In genomic region chr6:117686212-117686611, GRCm38 (mm10) we compare ENCODE assay signal across 25 mouse cellular contexts.
"Had no signal": no experiment of that assay in that cellular context is flagged by ENCODE, and none has a peak within 500 bp of the region (broad histone marks: within the 10 kb centered on the region; RNA-seq: fewer than 3 reads in every experiment).

No protein-coding gene starts in this region.

- H3K9me3 ChIP-seq: heart, embryonic 15.5 days; hindbrain, embryonic 15.5 days; limb, embryonic 10.5 days had no signal

- H3K27me3 ChIP-seq: heart, embryonic 13.5 days; heart, embryonic 15.5 days; hindbrain, embryonic 13.5 days; hindbrain, embryonic 15.5 days had no signal

- DNase-seq: gastrocnemius, adult 2 months; gastrocnemius, postnatal 14 days; gastrocnemius, postnatal 36 days; heart, adult 18-20 months; heart, postnatal 14 days; heart, postnatal 36 days; kidney, adult 18-20 months; kidney, adult 8-10 months; kidney, postnatal 10 days; kidney, postnatal 25 days; kidney, postnatal 4 days; liver had no signal

- H3K4me2 ChIP-seq: heart, embryonic 11.5 days; heart, embryonic 13.5 days; heart, embryonic 15.5 days; hindbrain, embryonic 13.5 days; hindbrain, embryonic 15.5 days; limb, embryonic 12.5 days; liver, embryonic 11.5 days had no signal

- H3K9ac ChIP-seq: heart, embryonic 13.5 days; heart, embryonic 15.5 days; hindbrain, embryonic 13.5 days; hindbrain, embryonic 15.5 days; limb, embryonic 12.5 days had no signal

- H3K4me1 ChIP-seq: heart, embryonic 13.5 days; heart, embryonic 15.5 days; hindbrain, embryonic 13.5 days; hindbrain, embryonic 15.5 days; limb, embryonic 10.5 days; limb, embryonic 12.5 days had no signal

- H3K27ac ChIP-seq: gastrocnemius, adult 2 months; heart, embryonic 13.5 days; heart, embryonic 15.5 days; hindbrain, embryonic 13.5 days; hindbrain, embryonic 15.5 days; hindbrain, postnatal 0 days; layer of hippocampus, adult 2 months; left cerebral cortex, adult 2 months; limb, embryonic 12.5 days had no signal

- H3K36me3 ChIP-seq: heart, embryonic 13.5 days; heart, embryonic 15.5 days; hindbrain, embryonic 13.5 days; hindbrain, embryonic 15.5 days; limb, embryonic 10.5 days; limb, embryonic 12.5 days had no signal

- H3K4me3 ChIP-seq: gastrocnemius, adult 2 months; heart, embryonic 13.5 days; heart, embryonic 15.5 days; hindbrain, embryonic 13.5 days; hindbrain, embryonic 15.5 days; layer of hippocampus, adult 2 months; left cerebral cortex, adult 2 months; limb, embryonic 10.5 days; limb, embryonic 12.5 days had no signal

- ATAC-seq: forebrain, embryonic 16.5 days; hindbrain, postnatal 0 days; intestine, postnatal 0 days had no signal
